Mouse (Mus musculus) cerebellum, postnatal 25 days (tissue): ENCODE results near the gene Rfpl4.
A peak's percentile ranks its signal among the peaks of the same experiment; 100 is the strongest.
"Not testable (repeated sequence)": the region's sequence is repeated elsewhere in the genome, so short reads cannot be mapped to it uniquely, and the experiment has no call there.

Source experiments
- DNase-seq, 2 experiments: peaks; one replicate each; pipeline ENCODE4 v3.0.0; 2021; ENCODE audit warnings: mixed read lengths in 2 of 2

Gene Rfpl4

DNA sequence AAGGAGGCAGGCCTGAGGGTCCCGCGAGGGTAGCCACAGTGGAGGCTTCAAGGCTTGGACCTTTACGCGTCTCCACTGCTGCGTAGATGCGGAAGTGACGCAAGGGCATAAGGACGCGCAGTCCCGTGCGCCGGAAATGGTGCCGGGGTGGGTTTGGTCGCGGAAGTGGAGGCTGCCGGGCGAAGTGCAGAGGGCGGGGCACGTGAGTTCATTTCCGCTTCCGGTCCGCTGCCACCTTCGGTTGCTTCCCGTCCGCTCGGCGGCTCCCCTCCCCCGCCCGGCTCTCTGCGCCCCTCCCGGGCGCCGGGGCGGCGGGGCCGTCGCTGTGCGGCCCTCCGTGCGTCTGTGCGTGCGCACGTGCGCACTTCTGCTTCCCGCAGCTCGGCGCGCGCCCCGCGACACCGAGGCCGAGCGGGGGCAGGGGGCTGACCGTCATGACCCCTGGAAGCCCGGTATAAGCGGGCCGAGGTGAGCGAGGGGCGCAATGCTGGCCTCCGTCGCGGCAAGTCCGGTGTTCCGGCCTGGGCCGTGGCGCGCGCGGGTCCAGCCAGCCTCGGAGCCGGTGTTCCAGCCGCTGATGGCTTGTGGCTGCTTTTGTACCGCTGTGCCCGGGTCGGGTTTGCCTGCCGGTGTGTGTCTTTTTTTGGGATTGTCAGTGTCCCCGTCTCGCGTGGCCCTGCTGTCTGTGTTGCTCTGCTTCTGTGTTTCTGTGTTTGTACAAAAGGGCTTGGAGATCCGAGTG is 36.6 kb downstream of the Rfpl4 start, which contains the start of gene Epn1:
TSS of gene Epn1 (plus strand) at position 226 of the 742 bp plus-strand sequence.
- DNase-seq: peak; percentile 98 to 99

- not testable (repeated sequence) for DNase-seq
Observed at GRCm38 (mm10) chr7:5079365-5080009, 37.3 kb downstream of the Rfpl4 start.

GRCm38 (mm10) chr7:5076931-5077330 is 39.8 kb downstream of the Rfpl4 start:
- DNase-seq: no peak

GRCm38 (mm10) chr7:5074984-5075383 is 41.8 kb downstream of the Rfpl4 start:
- no peak for DNase-seq

GRCm38 (mm10) chr7:5073586-5073985 is 43.2 kb downstream of the Rfpl4 start:
- no peak for DNase-seq

- DNase-seq: no peak
Observed at GRCm38 (mm10) chr7:5064886-5065285, 51.9 kb downstream of the Rfpl4 start.

GRCm38 (mm10) chr7:5062360-5063001 is 54.3 kb downstream of the Rfpl4 start:
- peak in 1 of 2 experiments; percentile 82 for DNase-seq

- DNase-seq: peak; percentile 96 to 99
Observed at GRCm38 (mm10) chr7:5061774-5062359, 54.9 kb downstream of the Rfpl4 start, which contains the start of gene U2af2. U2af2 (plus strand) TSS chr7:5062143.

GRCm38 (mm10) chr7:5060944-5061773 is 55.6 kb downstream of the Rfpl4 start:
- peak; percentile 100 for DNase-seq

GRCm38 (mm10) chr7:5060239-5060731 is 56.5 kb downstream of the Rfpl4 start:
- peak; percentile 86 to 93 for DNase-seq
